Mouse (Mus musculus) lung, postnatal 14 days (tissue): ENCODE measurements around the gene Spcs1.
A peak's percentile ranks its signal among the peaks of the same experiment; 100 is the strongest.

Experiments used
- DNase-seq: peaks from one replicate; pipeline ENCODE4 v3.0.0; 2021

Gene Spcs1

DNA sequence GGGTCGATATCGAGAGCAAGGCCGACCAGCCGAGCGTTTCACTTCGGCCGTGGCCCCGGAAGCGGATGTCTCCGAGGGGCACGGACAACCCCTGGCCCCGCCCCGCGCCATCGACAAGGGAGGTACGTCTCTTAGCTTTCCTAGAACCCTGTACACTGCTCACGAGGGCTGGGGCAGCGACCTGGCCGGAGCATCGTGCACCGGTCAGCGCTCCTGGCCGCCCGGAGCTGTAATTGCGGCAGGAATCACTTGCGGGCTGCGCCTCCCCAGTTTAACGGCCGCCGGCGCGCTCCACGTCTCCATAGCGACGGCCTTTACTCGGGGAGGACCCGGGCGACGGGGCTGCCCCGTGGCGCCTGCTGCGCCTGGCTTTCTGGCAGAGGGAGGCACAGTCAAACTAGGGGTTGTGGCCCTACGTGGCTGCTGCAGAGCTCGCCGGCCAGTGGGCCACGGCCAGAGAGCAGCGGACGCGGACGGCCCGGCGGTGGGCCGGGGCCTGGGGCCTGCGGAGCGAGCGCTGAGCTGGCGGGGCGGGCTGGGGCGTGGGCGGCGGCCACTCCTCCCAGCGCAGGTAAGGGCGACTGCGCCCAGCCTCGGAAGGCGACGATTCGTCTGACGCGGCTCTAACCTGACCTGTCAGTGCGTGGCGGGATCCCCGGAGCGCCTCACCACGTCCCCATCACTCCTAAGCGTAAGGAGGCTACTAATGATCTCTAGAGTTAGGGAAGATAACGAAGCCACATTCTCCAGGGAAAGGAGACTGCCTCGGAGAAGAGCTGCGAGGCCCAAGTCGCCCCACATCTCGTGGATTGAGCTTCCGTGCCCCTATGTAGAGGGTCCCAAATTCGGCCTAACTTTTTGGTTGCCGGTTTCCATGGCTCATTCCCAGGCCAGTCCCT lies at the start of gene Spcs1, which contains the start of gene Glt8d1:
Spcs1 (minus strand) TSS at position 366 of the 899 bp plus-strand sequence.
Glt8d1 (plus strand) TSS at position 94 of the 899 bp plus-strand sequence.
- peak; percentile 86 for DNase-seq

DNA sequence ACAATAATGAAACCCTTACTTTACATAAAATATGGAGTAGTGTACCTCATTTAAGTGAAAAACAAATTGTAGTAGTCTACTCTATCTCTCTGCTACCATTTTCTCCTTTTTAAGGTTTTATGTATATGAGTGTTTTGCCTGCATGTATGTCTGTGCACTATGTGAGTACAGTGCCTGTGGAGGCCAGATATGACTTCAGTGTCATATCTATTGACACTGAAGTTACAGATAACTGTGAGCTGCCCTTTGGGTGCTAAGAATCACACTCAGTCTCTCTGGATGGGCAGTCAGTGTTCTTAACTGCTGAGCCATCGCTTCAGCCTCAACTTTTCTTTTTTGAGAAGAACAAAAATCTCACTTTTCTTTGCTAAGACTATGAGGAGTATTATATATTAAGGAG lies 44.3 kb upstream of the Spcs1 start:
- DNase-seq: no peak

DNA sequence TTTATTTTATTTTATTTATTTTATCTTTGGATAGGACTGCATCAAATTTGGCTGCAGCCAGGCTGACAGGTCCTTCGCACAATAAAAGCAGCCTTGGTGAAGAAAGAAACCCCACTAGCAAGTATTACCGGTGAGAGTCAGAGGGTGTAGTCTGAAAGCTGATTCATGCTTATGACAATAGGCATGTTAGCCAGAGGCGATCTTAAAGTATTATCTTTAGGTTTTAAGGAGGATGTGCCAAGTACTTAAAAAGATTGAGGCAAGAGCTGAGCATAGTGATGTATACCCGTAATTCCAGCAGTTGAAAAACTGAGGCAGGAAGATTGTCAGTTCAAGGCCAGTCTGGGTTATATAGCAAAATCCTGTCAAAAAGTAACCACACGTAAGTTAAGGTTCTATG lies 43.8 kb upstream of the Spcs1 start:
- no peak for DNase-seq

DNA sequence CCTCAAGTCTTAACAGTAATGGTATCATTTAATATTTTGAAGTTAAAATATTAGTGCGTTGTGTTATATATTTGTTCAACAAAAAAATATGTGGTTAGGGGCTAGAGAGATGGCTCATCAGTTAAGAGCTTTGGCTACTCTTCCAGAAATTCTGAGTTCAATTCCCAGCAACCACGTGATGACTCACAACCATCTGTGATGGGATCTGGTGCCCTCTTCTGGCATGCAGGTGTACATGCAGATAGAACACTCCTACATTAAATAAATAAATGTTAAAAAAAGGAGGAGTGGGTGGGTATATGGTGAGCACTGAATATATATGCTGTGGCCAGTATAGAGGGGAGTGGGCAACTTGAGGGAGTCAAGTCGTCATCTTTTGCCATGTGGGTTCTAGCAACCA lies 24.3 kb upstream of the Spcs1 start:
- DNase-seq: no peak

DNA sequence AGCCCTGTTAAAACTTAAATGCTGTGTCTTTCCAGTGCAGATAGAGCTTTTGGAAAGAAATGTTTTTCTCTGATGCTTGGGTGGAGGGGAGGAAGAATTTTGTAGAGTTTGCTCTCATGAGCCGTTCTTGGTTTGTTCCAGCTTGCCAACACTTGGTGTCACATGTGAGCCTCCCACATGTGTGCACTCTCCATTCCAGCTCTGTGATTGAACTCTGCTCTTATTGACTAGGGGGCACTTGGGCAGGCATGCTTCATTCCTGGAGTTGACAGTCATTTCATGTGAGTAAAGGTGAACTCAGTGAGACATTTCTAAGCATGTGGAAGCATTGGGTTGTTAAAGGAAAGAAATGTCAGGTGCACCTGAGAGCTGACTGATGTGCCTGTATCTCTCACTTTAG lies 21.1 kb upstream of the Spcs1 start:
- no peak for DNase-seq

DNA sequence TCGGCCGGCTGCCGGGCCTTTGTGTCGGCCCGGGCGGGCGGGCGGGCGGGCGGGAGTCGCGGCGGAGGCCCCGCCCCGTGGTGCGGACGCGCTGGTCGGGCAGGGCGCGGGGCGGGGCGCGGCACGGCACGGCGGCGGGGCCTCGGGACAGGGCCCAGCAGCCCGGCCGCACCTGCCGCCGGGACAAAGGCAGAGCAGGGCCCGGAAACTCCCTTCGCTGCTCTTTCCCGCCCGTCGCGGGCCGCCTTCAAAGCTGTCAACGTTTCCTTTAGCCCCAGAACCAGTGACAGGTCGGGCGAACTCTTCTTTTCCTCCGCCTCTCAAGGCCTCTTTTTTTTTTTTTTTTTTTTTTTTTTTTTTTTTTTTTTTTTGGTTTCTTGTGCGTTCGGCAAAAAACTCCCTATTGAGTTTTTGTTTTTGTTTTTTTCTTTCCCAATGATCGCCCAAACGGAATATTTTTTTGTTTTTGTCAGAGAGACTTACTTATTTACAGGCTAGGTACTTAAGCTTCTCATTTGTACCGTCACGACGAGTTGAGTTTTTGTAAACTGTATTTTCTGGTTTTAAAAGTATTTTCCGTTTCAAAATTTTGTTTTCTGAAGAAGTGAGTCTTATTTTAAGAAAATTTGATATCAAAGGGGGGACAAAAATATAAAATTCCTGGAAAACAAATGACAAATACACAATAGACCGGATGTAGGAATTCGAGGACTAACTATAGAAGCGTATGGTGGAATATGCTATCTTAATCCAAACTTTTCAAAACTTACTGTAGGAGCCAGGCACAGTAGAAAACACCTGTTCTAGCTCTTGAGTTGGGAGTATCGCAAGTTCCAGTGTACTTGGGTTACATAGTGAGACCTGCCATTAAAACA lies 18.1 kb upstream of the Spcs1 start:
- peak; percentile 78 for DNase-seq

DNA sequence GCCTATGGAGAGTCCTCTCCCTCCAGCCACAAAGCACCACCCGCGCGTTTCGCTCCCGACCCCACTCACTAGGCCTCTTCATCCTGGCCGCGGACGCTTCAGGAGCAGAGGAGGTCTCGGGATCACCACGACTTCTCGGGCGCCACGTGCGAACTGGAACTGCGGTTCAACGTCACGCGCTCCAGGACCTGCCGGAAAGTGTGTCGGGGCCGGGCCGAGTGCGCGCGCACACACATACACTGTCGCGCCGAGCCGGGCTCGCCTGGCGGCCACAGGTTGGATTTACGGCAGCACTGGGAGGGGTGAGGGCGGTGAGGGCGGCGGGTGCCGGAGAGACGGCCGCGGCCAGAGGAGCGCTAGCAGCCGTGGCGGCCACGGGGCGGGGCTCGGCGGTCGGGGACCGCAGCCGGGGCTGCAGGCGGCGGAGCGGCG lies 17.4 kb upstream of the Spcs1 start, which contains the start of the genes Pbrm1 and Gnl3:
Pbrm1 (plus strand) TSS at position 279 of the 432 bp plus-strand sequence.
Gnl3 (minus strand) TSS at position 293 of the 432 bp plus-strand sequence.
- DNase-seq: peak; percentile 97

DNA sequence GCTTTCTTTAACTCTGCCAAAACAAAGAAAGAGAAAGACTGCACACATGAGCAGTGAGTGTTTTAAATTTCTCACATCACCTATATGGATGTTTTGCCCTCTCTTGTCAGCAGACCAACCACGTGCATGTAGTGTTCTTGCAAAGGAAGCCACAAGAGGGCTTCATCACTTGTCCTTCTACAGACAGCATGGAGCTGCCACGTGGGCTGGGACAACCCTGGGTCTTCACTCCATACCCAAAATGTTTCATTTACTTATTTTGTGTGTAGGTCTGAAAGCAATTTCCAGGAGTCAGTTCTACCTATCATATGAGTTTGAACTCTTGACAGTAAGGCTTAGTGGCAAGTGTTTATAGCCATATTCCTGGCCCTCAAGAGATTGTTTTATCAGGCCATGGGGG lies 16.4 kb upstream of the Spcs1 start:
- DNase-seq: no peak

DNA sequence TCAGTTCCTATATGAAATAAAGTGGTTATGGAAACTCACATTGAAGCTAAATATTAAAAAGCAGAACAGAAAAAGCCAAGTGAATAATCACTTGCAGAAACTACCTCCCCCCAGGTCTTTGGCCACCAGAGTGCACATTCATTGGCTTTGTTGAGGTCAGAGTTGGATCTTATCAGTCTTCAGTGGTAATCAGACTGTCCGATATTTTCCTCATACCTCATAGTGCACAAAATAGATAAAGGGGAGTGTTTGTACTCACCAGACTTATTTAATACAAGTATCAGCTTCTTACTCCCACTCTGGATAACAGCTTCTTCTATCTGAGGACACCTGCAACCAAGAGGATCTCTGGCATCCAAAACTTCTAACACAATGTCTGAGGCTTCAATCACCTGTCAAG lies 14.6 kb upstream of the Spcs1 start:
- DNase-seq: no peak

DNA sequence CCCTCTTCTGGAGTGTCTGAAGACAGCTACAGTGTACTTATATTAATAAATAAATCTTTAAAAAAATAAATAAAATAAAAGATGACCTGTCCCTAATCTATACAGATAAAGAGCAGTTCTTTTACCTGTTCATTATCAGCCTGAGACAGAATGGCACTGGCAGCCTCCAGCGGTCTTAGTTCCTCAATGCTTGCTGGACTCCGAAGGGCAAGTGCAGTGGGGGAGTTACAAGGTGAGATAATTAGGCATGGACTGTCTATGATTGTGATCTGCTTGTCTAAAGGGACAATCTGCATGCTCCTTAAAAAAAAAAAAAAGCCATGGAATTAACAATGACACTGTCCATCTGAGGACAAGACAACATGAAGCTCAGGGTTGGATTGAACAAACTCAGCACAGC lies 12.5 kb upstream of the Spcs1 start:
- no peak for DNase-seq

DNA sequence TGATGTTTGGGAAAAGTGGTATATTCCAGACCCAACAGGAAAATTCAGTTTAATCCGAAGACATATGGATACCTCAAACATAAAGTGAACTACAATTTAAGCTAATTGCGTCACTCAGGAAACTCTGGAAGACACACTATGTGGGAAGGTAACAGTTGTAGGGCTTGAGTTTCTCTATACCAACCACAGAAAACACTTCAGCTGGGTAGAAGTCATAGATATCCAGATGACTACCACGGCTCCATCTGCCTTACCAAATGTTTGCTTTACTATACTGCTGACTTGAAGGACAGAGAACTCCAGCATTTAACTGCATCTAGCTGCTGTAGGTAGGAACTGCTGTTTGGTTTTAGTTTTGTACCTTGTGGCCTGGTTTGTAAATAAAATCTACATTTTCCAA lies 10.1 kb upstream of the Spcs1 start:
- no peak for DNase-seq

DNA sequence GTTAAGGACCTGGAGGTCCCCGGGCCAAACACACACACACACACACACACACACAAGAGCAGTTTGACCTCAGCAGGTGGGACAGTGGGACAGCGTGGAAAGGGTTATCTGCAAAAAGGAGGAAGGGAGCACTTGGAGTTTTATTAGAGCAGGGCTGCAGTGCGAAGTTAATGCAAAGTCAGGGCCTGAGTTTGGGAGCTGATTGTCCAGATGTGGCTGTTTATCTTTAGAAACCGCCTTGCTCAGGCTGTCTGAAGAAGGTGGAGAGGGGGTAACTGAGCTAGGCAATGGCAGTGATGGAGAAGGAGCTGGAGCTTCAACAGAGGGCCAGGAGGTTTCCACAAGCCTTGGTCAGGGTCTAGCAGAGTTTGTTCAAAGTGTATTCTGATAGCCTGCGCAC lies 5.3 kb upstream of the Spcs1 start:
- no peak for DNase-seq

DNA sequence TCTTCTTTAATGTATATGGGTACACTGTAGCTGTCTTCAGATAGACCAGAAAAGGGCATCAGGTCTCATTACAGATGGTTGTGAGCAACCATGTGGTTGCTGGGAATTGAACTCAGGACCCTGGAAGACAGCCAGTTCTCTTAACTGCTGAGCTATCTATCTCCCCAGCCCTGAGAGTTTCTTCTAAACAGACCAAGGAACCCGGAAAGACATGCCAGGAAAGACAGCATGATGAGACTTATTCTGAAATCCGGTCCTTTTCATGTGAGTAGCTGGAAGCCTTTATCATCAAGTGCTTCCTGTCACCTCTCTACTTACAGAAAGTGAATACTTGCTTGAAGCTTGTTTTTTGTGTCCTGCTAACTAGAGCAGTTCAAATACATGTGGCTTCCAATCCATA lies 3.1 kb upstream of the Spcs1 start:
- DNase-seq: no peak

DNA sequence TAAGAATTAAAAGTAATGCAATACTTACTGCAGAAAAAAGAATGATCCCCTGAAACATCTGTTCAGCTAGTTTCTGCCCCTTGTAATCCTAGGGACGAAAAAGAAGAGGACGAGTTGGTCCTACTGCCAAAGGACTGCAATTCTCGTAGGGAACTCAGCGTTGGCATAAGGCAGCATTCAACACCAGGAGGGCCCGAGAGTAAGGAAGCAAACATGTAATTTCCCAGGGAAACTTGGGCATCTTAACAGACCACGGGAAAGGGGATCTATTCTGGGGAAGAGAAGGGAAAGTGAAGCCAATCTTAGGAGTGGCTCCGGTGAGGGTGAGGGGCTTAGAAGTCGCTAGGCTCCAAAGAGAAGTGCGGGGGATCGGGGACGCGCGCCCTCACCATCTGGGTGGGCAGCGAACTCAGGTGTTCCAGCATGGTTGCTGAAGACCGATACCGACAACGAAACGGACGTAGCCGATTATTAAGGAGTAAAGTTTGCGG lies 611 bp downstream of the Spcs1 start:
- DNase-seq: no peak

DNA sequence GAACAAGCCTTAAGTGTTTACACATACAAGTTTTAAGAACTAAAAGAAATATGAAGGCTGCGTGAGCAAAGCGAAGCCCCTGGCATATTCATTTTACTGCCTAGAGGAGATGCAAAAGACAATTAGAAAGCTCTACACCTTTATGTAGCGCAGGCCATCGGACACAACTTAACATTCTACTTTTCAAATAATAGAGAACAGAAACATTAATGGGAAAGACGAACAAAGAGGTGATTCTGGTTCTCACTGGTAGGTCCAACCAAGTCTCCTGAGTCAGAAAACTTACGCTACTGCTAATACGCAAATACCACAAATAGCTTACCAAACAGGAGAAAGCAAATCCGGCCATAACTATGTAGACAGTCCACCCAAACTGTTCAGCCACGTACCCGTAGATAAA lies 1.1 kb downstream of the Spcs1 start:
- no peak for DNase-seq

DNA sequence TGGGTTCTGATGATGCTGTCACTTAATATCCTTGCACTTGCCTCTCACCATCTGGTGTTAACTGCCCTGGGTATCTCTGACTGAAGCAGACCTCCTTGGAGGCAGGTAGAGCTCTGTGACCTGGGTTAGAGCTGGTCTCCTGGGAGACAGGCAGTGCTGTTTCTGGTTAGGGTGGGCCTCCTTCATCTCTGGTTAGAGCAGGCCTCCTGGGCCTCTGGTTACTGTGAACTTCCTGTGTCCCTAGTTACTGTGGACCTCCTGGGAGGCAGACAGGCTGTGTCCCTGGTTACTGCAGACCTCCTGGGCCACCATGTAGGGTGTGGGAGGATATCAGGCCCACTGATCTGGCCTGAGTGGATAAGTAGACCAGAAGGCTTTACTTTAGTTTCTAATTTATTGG lies 5.1 kb downstream of the Spcs1 start:
- DNase-seq: no peak

DNA sequence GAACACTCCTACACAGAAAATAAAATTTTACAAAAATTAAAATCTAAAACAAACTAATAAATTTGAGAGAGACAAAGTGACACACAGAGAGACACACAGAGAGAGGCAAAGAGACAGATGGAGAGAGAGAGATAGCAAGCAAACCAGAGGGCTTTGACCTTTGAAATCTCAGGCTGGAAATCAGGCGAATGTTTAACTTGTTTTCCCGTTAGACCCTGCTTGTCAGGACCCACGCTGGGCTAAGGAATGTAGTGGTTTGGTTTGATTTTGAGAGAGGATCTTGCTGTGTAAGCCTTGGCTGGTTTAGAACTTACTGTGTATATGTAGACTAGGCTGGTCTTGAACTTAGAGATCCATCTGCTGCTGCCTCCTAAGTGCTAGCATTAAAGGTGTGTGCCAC lies 25.2 kb downstream of the Spcs1 start:
- DNase-seq: no peak

DNA sequence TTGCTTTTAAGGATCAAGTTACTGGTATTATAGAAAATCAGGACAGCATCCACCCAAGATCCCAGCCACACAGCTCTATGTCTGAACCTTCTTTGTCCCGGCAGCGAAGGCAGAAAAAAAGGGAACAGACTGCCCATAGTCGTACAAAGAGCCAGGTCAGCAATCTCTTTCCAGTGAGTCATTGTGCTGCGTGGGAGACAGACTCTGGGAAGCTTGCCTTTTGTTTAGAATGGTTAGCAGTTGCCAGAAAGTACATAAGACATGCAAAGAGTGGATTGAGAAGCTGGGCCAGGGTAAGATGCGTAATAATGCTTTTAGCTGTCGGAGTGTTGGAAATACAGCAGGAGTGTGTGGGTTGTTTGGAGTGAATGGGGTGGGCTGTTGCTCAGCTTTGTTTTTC lies 27.3 kb downstream of the Spcs1 start:
- DNase-seq: peak; percentile 28

DNA sequence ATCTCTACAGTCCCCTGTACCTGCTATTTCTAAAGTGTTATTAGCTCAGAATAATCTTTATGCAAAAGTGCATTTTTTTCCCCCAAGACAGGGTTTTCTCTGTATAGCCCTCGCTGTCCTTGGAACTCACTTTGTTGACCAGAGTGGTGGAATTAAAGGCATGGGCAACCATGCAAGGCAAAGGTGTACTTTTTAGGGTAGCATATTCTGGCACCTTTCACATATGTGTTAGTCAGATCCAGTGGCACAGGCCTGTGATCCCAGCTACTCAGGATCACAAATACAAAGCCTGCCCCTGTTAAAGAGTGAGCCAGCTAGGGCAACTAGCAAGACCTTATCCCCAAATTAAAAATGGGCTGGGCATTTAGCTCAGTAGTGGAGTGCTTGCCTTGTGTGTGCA lies 41.1 kb downstream of the Spcs1 start:
- DNase-seq: no peak

DNA sequence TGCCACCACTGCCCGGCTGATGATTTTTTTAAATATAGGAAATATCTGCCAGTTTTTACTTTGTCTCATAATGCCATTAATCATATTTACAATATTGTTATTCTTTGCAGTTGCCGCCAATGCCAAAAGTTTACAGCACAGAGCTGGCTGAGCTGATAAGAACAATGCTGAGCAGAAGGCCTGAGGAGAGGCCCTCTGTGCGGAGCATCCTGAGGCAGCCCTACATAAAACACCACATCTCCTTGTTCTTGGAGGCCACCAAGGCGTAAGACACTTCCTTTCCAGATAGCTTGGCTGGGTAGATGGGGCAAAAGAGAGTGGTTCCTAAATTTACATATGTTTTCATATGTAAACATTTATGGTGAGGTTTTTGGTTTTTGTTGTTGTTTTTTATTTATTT lies 42.4 kb downstream of the Spcs1 start:
- DNase-seq: no peak

DNA sequence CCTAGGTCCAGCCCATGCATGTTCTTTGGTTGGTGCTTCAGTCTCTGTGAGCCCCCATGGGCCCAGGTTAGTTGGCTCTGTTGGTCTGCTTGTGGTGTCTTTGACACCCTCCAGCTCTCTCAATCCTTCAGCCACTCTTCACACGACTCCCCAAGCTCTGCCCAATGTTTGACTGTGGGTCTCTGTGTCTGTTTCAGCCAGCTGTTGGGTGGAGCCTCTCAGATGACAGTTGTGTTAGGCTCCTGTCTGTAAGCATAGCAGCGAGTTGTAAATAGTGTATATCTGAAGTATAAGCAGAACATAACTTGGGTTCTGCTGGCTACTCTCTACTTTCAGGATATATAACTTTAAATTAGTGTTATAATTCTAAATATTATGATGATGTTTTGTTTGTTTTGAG lies 43.0 kb downstream of the Spcs1 start:
- no peak for DNase-seq

DNA sequence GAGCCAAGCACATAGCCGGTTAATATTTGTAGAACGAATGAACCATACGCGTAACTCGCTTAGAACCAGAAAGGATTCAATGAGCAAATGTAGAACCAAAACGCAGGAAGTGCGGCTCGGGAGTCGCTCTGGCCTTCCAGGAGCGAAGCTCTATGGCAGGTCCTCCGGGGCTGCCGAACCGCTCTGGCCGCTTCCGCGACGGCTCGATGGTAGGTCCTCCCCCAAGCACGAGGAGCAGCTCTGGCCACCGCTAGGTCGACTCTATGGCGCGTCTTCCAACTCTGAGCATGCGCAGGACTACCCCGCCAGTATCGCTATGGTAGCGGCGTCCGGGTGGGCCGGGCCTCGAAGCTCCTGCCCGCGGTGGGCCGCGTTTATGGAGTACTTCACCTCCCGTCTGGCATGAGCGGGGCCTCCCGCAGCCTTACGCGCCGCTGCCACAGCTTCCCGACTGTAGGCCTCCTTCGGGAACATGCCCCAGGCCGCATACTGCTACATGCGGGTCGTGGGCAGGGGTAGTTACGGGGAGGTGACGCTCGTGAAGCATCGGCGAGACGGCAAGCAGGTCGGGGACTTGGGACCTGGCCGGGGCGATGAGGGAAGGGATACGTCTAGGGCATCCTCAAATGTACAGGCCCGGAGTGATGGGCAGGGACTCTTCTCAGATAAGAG lies 50.2 kb downstream of the Spcs1 start, which contains the start of gene Nek4:
Nek4 (plus strand) TSS at position 224 of the 672 bp plus-strand sequence.
- DNase-seq: peak; percentile 96

DNA sequence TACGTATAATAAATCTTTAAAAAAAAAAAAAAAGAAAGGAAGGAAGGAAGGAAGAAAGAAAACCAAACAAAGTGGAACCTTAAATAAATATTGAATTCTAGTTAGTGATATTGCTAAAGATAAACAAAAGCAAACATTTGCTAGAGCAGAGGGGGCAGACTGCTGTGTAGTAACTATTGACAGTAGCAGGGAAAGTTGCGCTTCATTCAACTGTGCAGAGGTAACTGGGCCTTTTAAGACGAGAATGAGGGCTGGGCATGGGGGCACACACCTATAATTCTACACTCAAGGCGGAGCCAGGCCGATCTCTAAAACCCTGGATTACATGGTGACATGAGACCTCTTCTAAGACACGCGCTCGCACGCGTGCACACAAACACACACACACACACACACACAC lies 51.5 kb downstream of the Spcs1 start:
- no peak for DNase-seq
